Mouse (Mus musculus) heart, postnatal 0 days (tissue): ENCODE measurements around the gene Tex264.

Experiments
- CTCF ChIP-seq: IDR thresholded peaks from 2 replicates; pipeline ENCODE4 v1.5.1; 2016; ENCODE audit warnings: antibody characterized with exemption, control low read depth, low read depth
- EP300 ChIP-seq: IDR thresholded peaks from 2 replicates; pipeline ENCODE4 v1.6.1; 2016; ENCODE audit warnings: antibody characterized with exemption, low read depth

- no peak for TF ChIP-seq CTCF
- no peak for TF ChIP-seq EP300
Measured at GRCm38 (mm10) chr9:106716729-106717128, 31.0 kb upstream of the Tex264 start.
